Mouse (Mus musculus): Measurements from ENCODE around the gene Cenpj. TPM values are rescaled to one million over a fixed set of nuclear protein-coding genes. Genes with fewer than 3 reads are reported as not detected.
A peak's percentile ranks its signal among the peaks of the same experiment; 100 is the strongest.

The Cenpj gene
- polyA plus RNA-seq, 1 experiment = 0.99 TPM

DNA sequence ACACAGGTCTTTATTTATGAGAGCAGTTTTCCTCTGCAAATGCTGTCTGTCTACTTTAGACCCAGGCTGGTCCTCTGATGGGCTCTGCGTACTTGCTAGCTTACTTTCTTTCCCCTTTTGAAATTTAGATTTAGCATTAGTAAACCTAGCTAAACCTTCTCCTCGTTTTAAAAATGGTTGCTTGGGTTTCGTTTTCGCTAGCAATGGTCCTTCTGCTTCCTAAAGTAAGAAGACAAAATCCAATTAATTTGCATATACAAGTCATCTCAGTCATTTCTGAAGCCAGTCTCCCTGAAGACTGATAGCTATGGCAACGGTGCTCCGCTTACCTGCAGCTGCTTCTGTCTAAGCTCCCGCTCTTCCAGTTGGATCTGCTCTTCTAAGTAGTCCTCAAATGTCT, 21.9 kb downstream of the Cenpj start:
- WGBS = 94% methylated on average over 7 of the region's 7 CpGs
- no peak for DNase-seq (ENCODE audit: low read depth, low spot score)

- WGBS = 91% methylated on average over 6 of the region's 6 CpGs
Measured at GRCm38 (mm10) chr14:56552924-56553323, 22.3 kb downstream of the Cenpj start.

GRCm38 (mm10) chr14:56550960-56551359, 24.3 kb downstream of the Cenpj start:
- 94% methylated on average over 4 of the region's 4 CpGs for WGBS
- DNase-seq (ENCODE audit: low read depth, low spot score) = no peak

More at GRCm38 (mm10) chr14:56552924-56553323, 22.3 kb downstream of the Cenpj start:
- DNase-seq (ENCODE audit: low read depth, low spot score) = no peak

DNA sequence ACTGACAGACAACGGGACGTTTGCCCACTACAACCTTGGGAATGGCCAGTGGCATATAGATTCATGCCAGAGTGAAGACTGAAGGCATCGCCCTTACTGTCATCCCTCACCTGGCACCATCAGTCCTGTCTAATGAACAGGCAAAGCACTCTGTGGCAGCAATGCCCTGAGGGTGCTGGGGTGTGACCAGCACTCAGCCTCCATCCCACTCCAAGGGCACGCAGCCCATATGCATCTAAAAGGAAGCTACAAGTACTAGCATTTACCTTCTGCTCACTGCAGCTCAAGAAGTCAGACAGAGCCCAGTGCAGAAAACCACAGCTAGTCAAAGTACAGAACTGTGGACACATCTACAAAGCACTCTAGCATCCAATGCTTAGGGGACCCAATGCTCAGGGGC, 29.7 kb downstream of the Cenpj start:
- DNase-seq (ENCODE audit: low read depth, low spot score) = no peak
- WGBS = 87% methylated on average over 4 of the region's 4 CpGs

DNA sequence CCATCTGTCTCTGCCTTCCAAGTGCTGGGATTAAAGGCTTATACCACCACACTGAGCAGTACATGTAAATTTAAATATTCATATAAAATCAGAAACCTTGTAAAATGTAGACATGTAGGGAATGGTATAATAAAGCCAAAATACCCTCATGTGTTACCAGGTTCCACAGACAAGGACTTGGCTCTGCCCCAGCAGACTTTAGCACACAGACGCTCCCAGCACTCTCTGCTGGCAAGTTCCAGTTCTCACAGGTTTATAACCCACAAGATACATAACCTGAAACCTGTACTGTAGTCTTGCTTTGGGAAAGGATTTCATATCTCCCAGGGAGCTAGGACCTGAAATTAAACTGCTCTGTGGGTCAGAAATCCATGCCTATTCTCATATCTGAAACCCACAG, 30.3 kb downstream of the Cenpj start:
- peak; percentile 19 for DNase-seq (ENCODE audit: low read depth, low spot score)
- 29% methylated on average over 1 of the region's 1 CpGs for WGBS

DNA sequence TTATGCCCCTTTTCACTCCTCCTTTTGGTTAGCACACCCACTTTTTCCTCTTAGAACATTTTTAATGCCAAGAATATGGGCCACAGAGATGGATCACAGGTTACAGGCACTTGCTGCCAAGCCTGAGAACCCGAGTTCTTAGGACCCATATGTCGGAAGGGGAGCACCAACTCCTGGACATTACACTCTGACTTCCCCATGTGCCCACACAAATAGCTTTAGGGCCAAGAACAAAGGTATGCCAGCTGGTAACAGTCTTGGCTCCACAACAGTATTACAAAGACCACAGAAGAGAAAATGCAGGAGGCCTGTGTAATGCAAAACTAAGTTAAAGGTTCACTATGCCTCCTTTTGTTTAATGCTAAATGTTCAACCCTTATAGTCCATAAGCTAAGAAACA, 44.4 kb downstream of the Cenpj start:
- 86% methylated on average over 2 of the region's 2 CpGs for WGBS

DNA sequence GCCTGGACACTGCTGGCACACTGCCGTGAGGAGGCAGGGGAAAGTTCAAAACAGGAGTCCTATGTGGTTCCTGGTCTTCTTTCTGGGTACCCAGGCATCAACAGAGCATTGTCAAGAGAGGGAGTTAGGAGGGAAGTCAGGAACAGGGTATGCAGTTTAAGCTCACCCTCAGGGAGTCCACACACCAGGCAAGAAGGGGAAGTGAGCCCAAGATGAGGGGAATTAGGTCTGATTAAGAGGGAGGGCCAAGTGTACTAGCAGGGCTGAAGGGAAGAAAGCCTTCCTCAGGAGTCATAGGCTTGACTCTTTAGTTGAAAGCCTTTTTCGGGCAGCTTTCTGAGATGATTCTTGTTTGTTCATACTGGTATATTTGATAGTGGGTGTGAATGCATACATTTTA, 60.5 kb downstream of the Cenpj start:
- 86% methylated on average over 2 of the region's 2 CpGs for WGBS
- no peak for DNase-seq (ENCODE audit: low read depth, low spot score)

More for the DNA sequence above, 44.4 kb downstream of the Cenpj start:
- no peak for DNase-seq (ENCODE audit: low read depth, low spot score)

GRCm38 (mm10) chr14:56512084-56512483, 63.1 kb downstream of the Cenpj start:
- no peak for DNase-seq (ENCODE audit: low read depth, low spot score)
- WGBS = 37% methylated on average over 6 of the region's 6 CpGs

- WGBS = 65% methylated on average over 3 of the region's 3 CpGs
- DNase-seq (ENCODE audit: low read depth, low spot score) = no peak
Measured at GRCm38 (mm10) chr14:56506743-56507142, 68.5 kb downstream of the Cenpj start.

GRCm38 (mm10) chr14:56502407-56502806, 72.8 kb downstream of the Cenpj start:
- no peak for DNase-seq (ENCODE audit: low read depth, low spot score)
- WGBS = 58% methylated on average over 4 of the region's 4 CpGs

- DNase-seq (ENCODE audit: low read depth, low spot score) = no peak
Measured at GRCm38 (mm10) chr14:56489806-56490205, 85.4 kb downstream of the Cenpj start.

Other genes starting within 250 kb of the Cenpj start
- 0.01 TPM in 1 of 2 replicates, not detected in the other for gene Atp12a, start 210.4 kb downstream of the Cenpj start, polyA plus RNA-seq (2012; rRNA removed)
- gene Rnf17, start 172.8 kb downstream of the Cenpj start, polyA plus RNA-seq (2012; rRNA removed) = not detected in 2 replicates
- 9.5 and 13.3 TPM in 2 replicates for gene Parp4, start 194 bp upstream of the Cenpj start, polyA plus RNA-seq (2012; rRNA removed)
- 3.1 and 4.7 TPM in 2 replicates for gene Mphosph8, start 92.8 kb upstream of the Cenpj start, polyA plus RNA-seq (2012; rRNA removed)
- gene Pspc1, start 202.9 kb upstream of the Cenpj start, polyA plus RNA-seq (2012; rRNA removed) = 3.8 and 5.3 TPM in 2 replicates
- 3.2 and 5.7 TPM in 2 replicates for gene Zmym5, start 236.3 kb upstream of the Cenpj start, polyA plus RNA-seq (2012; rRNA removed)

Data from large intestine, adult 2 months (tissue).